ENCODE assay signal across 26 mouse cellular contexts in the genomic region with DNA sequence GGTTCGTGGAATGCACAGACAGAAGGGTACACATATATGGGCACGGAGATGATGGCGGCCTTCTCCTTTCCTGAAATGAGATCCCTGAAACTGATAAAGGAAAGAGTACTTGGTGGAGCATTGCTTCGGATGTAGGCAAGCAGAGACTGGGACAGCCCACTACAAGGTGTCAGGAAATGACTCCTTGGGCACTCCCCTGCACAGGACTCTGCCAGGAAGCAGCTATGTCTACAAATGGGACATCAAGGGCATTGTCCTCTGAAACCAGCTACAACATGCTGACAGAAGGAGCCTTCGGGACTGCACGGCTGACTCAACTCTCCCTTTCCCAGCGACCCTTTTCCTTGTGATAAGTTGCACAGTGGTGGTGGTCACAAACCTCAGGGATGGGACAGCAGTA. TPM values are rescaled to one million over a fixed set of nuclear protein-coding genes. Genes with fewer than 3 reads are reported as not detected.
DNase-seq lines count a peak whose midpoint lies in the region; ATAC-seq and TF ChIP-seq lines count a peak whose summit lies in the region.
"Had no signal": no experiment of that assay in that cellular context is flagged by ENCODE, and none has a peak within 500 bp of the region (broad histone marks: within the 10 kb centered on the region; RNA-seq: fewer than 3 reads in every experiment).

No protein-coding gene starts in this region.

- no peak for TF ChIP-seq CTCF in liver, postnatal 0 days (IDR thresholded peaks at IDR 0.05; ENCODE audit: low read depth)

- peaks cover 34% of the 10 kb centered on the region for H3K4me1 ChIP-seq in forebrain, embryonic 10.5 days
- H3K4me1 ChIP-seq in forebrain, embryonic 14.5 days (ENCODE audit: control insufficient read depth, insufficient read depth, low read length), result peaks cover 8% of the 10 kb centered on the region; the same call in 1 of the 2 replicates
- peaks cover 50% of the 10 kb centered on the region for H3K4me1 ChIP-seq in liver, embryonic 13.5 days (replicated peaks)
- H3K4me1 ChIP-seq in liver, postnatal 0 days (ENCODE audit: insufficient read depth), result peaks cover 9% of the 10 kb centered on the region; the same call in 1 of the 2 replicates
- peaks cover 25% of the 10 kb centered on the region for H3K4me1 ChIP-seq in stomach, embryonic 16.5 days (ENCODE audit: control insufficient read depth, insufficient read depth, low read length)

- no peak for DNase-seq in forebrain, embryonic 10.5 days (ENCODE audit: extremely low spot score, low spot score)
- no peak for DNase-seq in forebrain, embryonic 14.5 days (ENCODE audit: low spot score)
- DNase-seq in liver, embryonic 13.5 days, result no peak
- no peak for DNase-seq in liver, postnatal 0 days
- peak; percentile 38 for DNase-seq in lung, postnatal 10 days
- DNase-seq in lung, postnatal 14 days, result no peak
- no peak for DNase-seq in ovary, postnatal 36 days (ENCODE audit: low spot score)
- DNase-seq: adrenal gland, postnatal 10 days; cerebellum, adult 11 months; cerebellum, adult 2 months; cerebellum, adult 9-11 months; cerebellum, postnatal 25 days; forebrain, postnatal 0 days; gastrocnemius, adult 2 months; gastrocnemius, postnatal 14 days; heart, postnatal 14 days; heart, postnatal 4 days had no signal

- H3K9me3 ChIP-seq in forebrain, embryonic 10.5 days, result no peaks in the 10 kb centered on the region
- no peaks in the 10 kb centered on the region for H3K9me3 ChIP-seq in forebrain, embryonic 14.5 days (replicated peaks; ENCODE audit: control insufficient read depth, low read length)
- no peaks in the 10 kb centered on the region for H3K9me3 ChIP-seq in liver, embryonic 13.5 days (replicated peaks)
- no peaks in the 10 kb centered on the region for H3K9me3 ChIP-seq in liver, postnatal 0 days (ENCODE audit: low read length)
- H3K9me3 ChIP-seq in stomach, embryonic 16.5 days (replicated peaks; ENCODE audit: control insufficient read depth, low read length), result no peaks in the 10 kb centered on the region
- H3K9me3 ChIP-seq: embryonic facial prominence, embryonic 10.5 days; embryonic facial prominence, embryonic 13.5 days; forebrain, embryonic 13.5 days; heart, embryonic 13.5 days had no signal

- no peak for TF ChIP-seq EP300 in liver, postnatal 0 days (IDR thresholded peaks at IDR 0.05; ENCODE audit: low read depth)

- peak overlapping the region; percentile 44; the same call in 1 of the 2 replicates for H3K27ac ChIP-seq in forebrain, embryonic 10.5 days
- H3K27ac ChIP-seq in forebrain, embryonic 14.5 days (ENCODE audit: low read depth, low read length), result no peak overlapping the region
- H3K27ac ChIP-seq in liver, embryonic 13.5 days, result peak overlapping the region; percentile 12; the same call in 1 of the 2 replicates
- no peak overlapping the region for H3K27ac ChIP-seq in liver, postnatal 0 days (ENCODE audit: low read depth)
- H3K27ac ChIP-seq in stomach, embryonic 16.5 days (ENCODE audit: low read length), result peak overlapping the region; percentile 88
- H3K27ac ChIP-seq: embryonic facial prominence, embryonic 10.5 days; embryonic facial prominence, embryonic 13.5 days; forebrain, embryonic 13.5 days; gastrocnemius, adult 2 months; heart, embryonic 13.5 days; hindbrain, embryonic 14.5 days; hindbrain, postnatal 0 days had no signal

- H3K36me3 ChIP-seq in forebrain, embryonic 10.5 days (replicated peaks), result peaks cover 32% of the 10 kb centered on the region
- no peaks in the 10 kb centered on the region for H3K36me3 ChIP-seq in forebrain, embryonic 14.5 days (ENCODE audit: control insufficient read depth, insufficient read depth, low read length)
- peaks cover 67% of the 10 kb centered on the region for H3K36me3 ChIP-seq in liver, embryonic 13.5 days
- H3K36me3 ChIP-seq in liver, postnatal 0 days (replicated peaks; ENCODE audit: insufficient read depth, low read length), result peaks cover 42% of the 10 kb centered on the region
- H3K36me3 ChIP-seq in stomach, embryonic 16.5 days (ENCODE audit: control insufficient read depth, insufficient read depth, low read length), result peaks cover 13% of the 10 kb centered on the region; the same call in 1 of the 2 replicates

- no peak overlapping the region for H3K4me3 ChIP-seq in forebrain, embryonic 10.5 days
- H3K4me3 ChIP-seq in forebrain, embryonic 14.5 days (ENCODE audit: low read depth, low read length), result no peak overlapping the region
- no peak overlapping the region for H3K4me3 ChIP-seq in liver, embryonic 13.5 days (replicated peaks)
- H3K4me3 ChIP-seq in liver, postnatal 0 days (ENCODE audit: low read depth, low read length), result no peak overlapping the region
- no peak overlapping the region for H3K4me3 ChIP-seq in stomach, embryonic 16.5 days (replicated peaks; ENCODE audit: low read length)
- H3K4me3 ChIP-seq: embryonic facial prominence, embryonic 10.5 days; embryonic facial prominence, embryonic 13.5 days; erythroblast, embryonic 14.5 days; forebrain, embryonic 13.5 days; gastrocnemius, adult 2 months; heart, embryonic 13.5 days had no signal

- no peak for ATAC-seq in forebrain, embryonic 14.5 days
- ATAC-seq in liver, embryonic 13.5 days (ENCODE audit: low read depth), result no peak
- no peak for ATAC-seq in liver, postnatal 0 days
- no peak for ATAC-seq in stomach, embryonic 16.5 days (ENCODE audit: insufficient read depth, low FRiP score)
- ATAC-seq: activated CD4-positive, CD25-positive, alpha-beta regulatory T cell, adult 4 months; forebrain, embryonic 13.5 days; forebrain, postnatal 0 days; hindbrain, postnatal 0 days had no signal

- no peak overlapping the region for H3K9ac ChIP-seq in forebrain, embryonic 14.5 days (ENCODE audit: low read length)
- no peak overlapping the region for H3K9ac ChIP-seq in liver, embryonic 13.5 days
- H3K9ac ChIP-seq in liver, postnatal 0 days (replicated peaks), result no peak overlapping the region
- no peak overlapping the region for H3K9ac ChIP-seq in stomach, embryonic 16.5 days (ENCODE audit: low read length)
- H3K9ac ChIP-seq: embryonic facial prominence, embryonic 13.5 days; forebrain, embryonic 13.5 days; forebrain, postnatal 0 days; heart, embryonic 13.5 days; hindbrain, embryonic 14.5 days had no signal

- WGBS in forebrain, embryonic 10.5 days, result 94% methylated on average over 7 of the region's 7 CpGs
- 95% methylated on average over 7 of the region's 7 CpGs for WGBS in forebrain, embryonic 14.5 days
- 76% methylated on average over 7 of the region's 7 CpGs for WGBS in liver, embryonic 13.5 days (ENCODE audit: insufficient replicate concordance)
- 77% methylated on average over 7 of the region's 7 CpGs for WGBS in liver, postnatal 0 days (ENCODE audit: insufficient replicate concordance)
- 86% methylated on average over 7 of the region's 7 CpGs for WGBS in stomach, embryonic 16.5 days

- peaks cover 19% of the 10 kb centered on the region; the same call in 1 of the 2 replicates for H3K27me3 ChIP-seq in forebrain, embryonic 10.5 days (ENCODE audit: poor library complexity, severe bottlenecking)
- H3K27me3 ChIP-seq in forebrain, embryonic 14.5 days (replicated peaks; ENCODE audit: control insufficient read depth, insufficient read depth, low read length), result no peaks in the 10 kb centered on the region
- H3K27me3 ChIP-seq in liver, embryonic 13.5 days, result no peaks in the 10 kb centered on the region
- H3K27me3 ChIP-seq in liver, postnatal 0 days (ENCODE audit: insufficient read depth, low read length), result no peaks in the 10 kb centered on the region
- H3K27me3 ChIP-seq in stomach, embryonic 16.5 days (ENCODE audit: control insufficient read depth, insufficient read depth, low read length), result no peaks in the 10 kb centered on the region
- H3K27me3 ChIP-seq: embryonic facial prominence, embryonic 13.5 days; forebrain, embryonic 13.5 days; heart, embryonic 13.5 days had no signal

- no peak overlapping the region for H3K4me2 ChIP-seq in forebrain, embryonic 14.5 days (ENCODE audit: low read length)
- H3K4me2 ChIP-seq in liver, embryonic 13.5 days, result no peak overlapping the region
- no peak overlapping the region for H3K4me2 ChIP-seq in liver, postnatal 0 days (ENCODE audit: low read depth, low read length)
- H3K4me2 ChIP-seq in stomach, embryonic 16.5 days (ENCODE audit: low read depth, low read length), result no peak overlapping the region
- H3K4me2 ChIP-seq: embryonic facial prominence, embryonic 13.5 days; forebrain, embryonic 13.5 days; heart, embryonic 13.5 days; hindbrain, embryonic 14.5 days had no signal

RNA-seq across cellular contexts. Expression of a gene that starts 47.8 kb away (rescaled TPM):
- polyA plus RNA-seq in forebrain, embryonic 10.5 days (2016; fragmentation: Nextera tagmentation; extraction: Ambion mirVana), result 9.5 and 11.0 TPM in 2 replicates
- 4.6 and 6.2 TPM in 2 replicates for polyA plus RNA-seq in forebrain, embryonic 14.5 days (2014; fragmentation: Nextera tagmentation; extraction: Ambion mirVana)
- polyA plus RNA-seq in liver, embryonic 13.5 days (2015; fragmentation: Nextera tagmentation; extraction: Ambion mirVana), result 59.4 and 73.6 TPM in 2 replicates
- polyA plus RNA-seq in liver, postnatal 0 days (2015; fragmentation: Nextera tagmentation; extraction: Ambion mirVana), result 21.4 and 22.8 TPM in 2 replicates
- polyA plus RNA-seq in stomach, embryonic 16.5 days (2015; fragmentation: Nextera tagmentation; extraction: Ambion mirVana), result 30.7 and 34.3 TPM in 2 replicates
- polyA plus RNA-seq: activated CD4-positive, CD25-positive, alpha-beta regulatory T cell, adult 4 months had no signal

Comparison
In these comparisons a context has a peak if more than half of its experiments do, and no peak if none do; other contexts are left out.
1. H3K27ac ChIP-seq: peak in forebrain, embryonic 10.5 days (single experiment), liver, embryonic 13.5 days (single experiment) and stomach, embryonic 16.5 days (single experiment); none in forebrain, embryonic 14.5 days (single experiment) and liver, postnatal 0 days (single experiment).